Mouse (Mus musculus): ENCODE measurements around the gene Gm20683. TPM values are rescaled to one million over a fixed set of nuclear protein-coding genes. Genes with fewer than 3 reads are reported as not detected.
A peak's percentile ranks its signal among the peaks of the same experiment; 100 is the strongest.
"Not testable (repeated sequence)": the region's sequence is repeated elsewhere in the genome, so short reads cannot be mapped to it uniquely, and the experiment has no call there.

Gene Gm20683
- polyA plus RNA-seq, 1 experiment from 2014 or later: 2.9 TPM

DNA sequence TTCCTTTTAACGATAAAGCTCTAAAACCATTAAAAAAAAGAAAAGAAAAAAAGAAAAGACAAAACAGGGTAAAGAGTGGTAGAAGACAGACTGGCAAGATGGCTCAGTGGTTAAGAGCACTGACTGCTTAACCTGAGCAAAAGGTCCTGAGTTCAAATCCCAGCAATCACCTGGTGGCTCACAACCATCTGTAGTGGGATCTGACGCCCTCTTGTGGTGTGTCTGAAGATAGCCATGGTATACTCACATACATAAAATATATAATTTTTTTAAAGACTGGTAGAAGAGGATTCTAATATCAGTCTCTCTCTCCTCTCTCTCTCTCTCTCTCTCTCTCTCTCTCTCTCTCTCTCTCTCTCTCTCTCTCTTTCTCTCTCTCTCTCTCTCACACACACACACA is 34.1 kb downstream of the Gm20683 start:
- WGBS: 31% methylated on average over 2 of the region's 2 CpGs
- not testable (repeated sequence) for H3K27ac ChIP-seq (ENCODE audit: low read depth, low read length); H3K27me3 ChIP-seq (ENCODE audit: control insufficient read depth, insufficient read depth, low read length); H3K36me3 ChIP-seq (ENCODE audit: control insufficient read depth, insufficient read depth, low read length); H3K4me2 ChIP-seq (ENCODE audit: low read depth); H3K9ac ChIP-seq (ENCODE audit: low read length); H3K9me3 ChIP-seq (ENCODE audit: control insufficient read depth, low read length); H3K4me3 ChIP-seq (ENCODE audit: low read depth, low read length); ATAC-seq (ENCODE audit: insufficient read depth, low FRiP score, low TSS enrichment); DNase-seq (ENCODE audit: low spot score)
- H3K4me1 ChIP-seq (ENCODE audit: control insufficient read depth, insufficient read depth, low read length): peaks cover 21% of the 10 kb centered on the region

DNA sequence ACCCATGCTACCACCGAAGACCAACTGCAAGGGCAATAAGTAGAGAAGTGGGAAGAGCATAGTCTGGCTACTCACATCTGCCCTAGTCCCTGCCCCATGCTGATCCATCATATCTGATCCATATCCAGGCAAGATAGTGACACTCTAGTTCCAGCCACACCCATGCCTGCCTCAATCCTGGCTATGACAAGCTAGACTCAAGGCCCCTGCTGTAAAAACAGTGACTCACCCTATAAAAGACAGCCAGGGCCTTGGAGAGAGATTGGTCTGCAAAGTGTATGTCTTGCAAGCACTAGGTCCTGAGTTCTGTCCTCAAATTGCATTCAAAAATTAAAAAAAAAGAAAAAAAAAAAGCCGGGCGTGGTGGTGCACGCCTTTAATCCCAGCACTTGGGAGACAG is 35.1 kb downstream of the Gm20683 start:
- ATAC-seq (ENCODE audit: insufficient read depth, low FRiP score, low TSS enrichment) (no peak), DNase-seq (ENCODE audit: low spot score) (no peak)
- Histone ChIP-seq H3K4me3 (ENCODE audit: low read depth, low read length) (no peak overlapping the region), H3K27me3 (ENCODE audit: control insufficient read depth, insufficient read depth, low read length) (no peaks in the 10 kb centered on the region), H3K27ac (ENCODE audit: low read depth, low read length) (no peak overlapping the region), H3K9ac (ENCODE audit: low read length) (no peak overlapping the region), H3K4me1 (ENCODE audit: control insufficient read depth, insufficient read depth, low read length) (peaks cover 22% of the 10 kb centered on the region), H3K4me2 (ENCODE audit: low read depth) (no peak overlapping the region), H3K36me3 (ENCODE audit: control insufficient read depth, insufficient read depth, low read length) (no peaks in the 10 kb centered on the region), H3K9me3 (ENCODE audit: control insufficient read depth, low read length) (no peaks in the 10 kb centered on the region)
- 73% methylated on average over 4 of the region's 4 CpGs for WGBS

DNA sequence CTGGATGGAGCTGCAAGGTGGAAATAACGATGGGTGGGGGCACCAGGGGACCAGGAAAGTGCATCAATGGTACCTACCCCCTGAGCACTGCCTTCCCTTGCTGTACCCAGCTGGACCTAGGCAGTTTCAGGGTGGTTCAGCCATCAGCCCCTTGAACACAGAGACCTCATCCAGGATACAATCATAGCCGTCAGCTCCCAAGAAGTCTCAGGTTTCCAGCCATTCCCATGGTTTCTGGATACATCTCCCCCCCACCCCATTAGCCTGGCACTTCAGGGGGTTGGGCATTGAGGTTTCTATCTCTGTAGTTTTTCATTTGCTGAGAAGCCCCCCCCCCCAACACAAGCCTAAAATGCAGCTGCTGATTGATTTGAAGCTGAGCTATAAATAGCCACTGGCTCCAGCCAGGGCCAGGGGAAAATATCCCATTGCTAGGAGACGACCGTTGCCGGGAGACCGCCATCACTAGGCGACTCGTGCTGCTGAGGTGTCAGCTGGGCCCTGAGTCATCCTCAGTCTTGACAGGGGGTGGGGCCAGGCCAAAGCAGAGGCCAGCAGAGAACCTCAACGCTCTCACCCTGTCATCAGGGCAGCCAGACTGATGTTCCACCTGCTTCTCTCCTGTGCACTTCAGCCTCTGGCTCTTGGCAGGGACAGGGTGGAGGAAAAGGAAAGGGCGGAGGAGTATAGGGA is 38.6 kb downstream of the Gm20683 start:
- Histone ChIP-seq H3K4me3 (ENCODE audit: low read depth, low read length) (no peak overlapping the region), H3K4me1 (ENCODE audit: control insufficient read depth, insufficient read depth, low read length) (peaks cover 11% of the 10 kb centered on the region), H3K9me3 (ENCODE audit: control insufficient read depth, low read length) (no peaks in the 10 kb centered on the region), H3K36me3 (ENCODE audit: control insufficient read depth, insufficient read depth, low read length) (no peaks in the 10 kb centered on the region), H3K27ac (ENCODE audit: low read depth, low read length) (peak overlapping the region; percentile 76), H3K9ac (ENCODE audit: low read length) (peak overlapping the region; percentile 3; the same call in 1 of the 2 replicates), H3K27me3 (ENCODE audit: control insufficient read depth, insufficient read depth, low read length) (no peaks in the 10 kb centered on the region), H3K4me2 (ENCODE audit: low read depth) (peak overlapping the region; percentile 14)
- WGBS: 12% methylated on average over 10 of the region's 10 CpGs
- DNase-seq (ENCODE audit: low spot score): peak; percentile 90
- peak; percentile 89 for ATAC-seq (ENCODE audit: insufficient read depth, low FRiP score, low TSS enrichment)

DNA sequence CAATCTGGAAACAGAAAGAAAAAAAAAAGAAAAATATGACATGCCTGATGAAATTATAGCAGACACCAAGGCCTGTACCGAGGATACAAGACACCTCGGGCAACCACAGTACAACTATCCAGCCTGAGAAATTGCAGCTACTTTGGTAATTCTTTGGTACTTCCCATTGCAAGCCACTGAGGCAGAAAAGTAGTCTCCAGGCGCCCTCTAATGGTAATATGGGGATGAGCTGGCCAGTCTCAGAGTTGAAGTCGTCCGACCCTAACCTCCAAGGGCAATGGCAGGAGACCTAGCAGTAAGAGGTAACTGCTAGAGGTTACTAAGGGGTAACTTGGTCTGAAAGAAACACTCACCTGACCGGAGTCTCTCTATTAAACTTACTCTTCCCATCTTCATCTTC is 40.5 kb downstream of the Gm20683 start:
- Histone ChIP-seq H3K9me3 (ENCODE audit: control insufficient read depth, low read length) (no peaks in the 10 kb centered on the region), H3K4me1 (ENCODE audit: control insufficient read depth, insufficient read depth, low read length) (peaks cover 19% of the 10 kb centered on the region), H3K4me3 (ENCODE audit: low read depth, low read length) (no peak overlapping the region), H3K36me3 (ENCODE audit: control insufficient read depth, insufficient read depth, low read length) (no peaks in the 10 kb centered on the region), H3K9ac (ENCODE audit: low read length) (no peak overlapping the region), H3K4me2 (ENCODE audit: low read depth) (no peak overlapping the region), H3K27ac (ENCODE audit: low read depth, low read length) (no peak overlapping the region), H3K27me3 (ENCODE audit: control insufficient read depth, insufficient read depth, low read length) (no peaks in the 10 kb centered on the region)
- WGBS: 8% methylated on average over 6 of the region's 6 CpGs
- DNase-seq (ENCODE audit: low spot score): peak; percentile 74
- no peak for ATAC-seq (ENCODE audit: insufficient read depth, low FRiP score, low TSS enrichment)

DNA sequence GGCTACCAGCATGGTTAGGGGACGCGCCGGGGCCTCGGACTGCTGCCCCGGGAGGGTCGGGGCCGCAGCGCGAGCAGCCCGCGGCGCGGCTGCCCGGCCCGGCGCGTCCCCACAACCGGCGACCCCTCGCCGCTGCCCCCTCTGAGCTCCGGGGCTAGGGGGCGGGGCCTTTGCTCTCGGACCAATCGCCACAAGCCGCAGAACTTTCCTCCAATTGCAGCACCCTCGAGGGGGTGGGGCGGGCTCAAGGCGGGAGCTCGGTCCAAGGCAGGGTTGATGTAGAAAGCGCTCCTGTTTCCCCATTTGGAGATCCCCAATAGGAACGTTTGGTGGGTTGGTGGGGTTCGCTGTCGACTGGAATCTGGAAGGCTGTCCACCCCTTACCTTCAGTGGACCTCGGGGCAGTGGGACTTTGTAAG is 44.6 kb downstream of the Gm20683 start, which contains the start of gene Metrn:
Gene Metrn (minus strand): TSS at position 186 of the 419 bp plus-strand sequence.
- peaks cover 41% of the 10 kb centered on the region for H3K4me1 ChIP-seq (ENCODE audit: control insufficient read depth, insufficient read depth, low read length)
- peak within 1 kb of the TSS; percentile 84 for H3K9ac ChIP-seq (ENCODE audit: low read length)
- peak within 1 kb of the TSS; percentile 83 for H3K4me3 ChIP-seq (ENCODE audit: low read depth, low read length)
- no peaks in the 10 kb centered on the region for H3K9me3 ChIP-seq (ENCODE audit: control insufficient read depth, low read length)
- peak within 1 kb of the TSS; percentile 88 for H3K27ac ChIP-seq (ENCODE audit: low read depth, low read length)
- DNase-seq (ENCODE audit: low spot score) (peak; percentile 92), ATAC-seq (ENCODE audit: insufficient read depth, low FRiP score, low TSS enrichment) (peak; percentile 64)
- H3K27me3 ChIP-seq (ENCODE audit: control insufficient read depth, insufficient read depth, low read length): no peaks in the 10 kb centered on the region
- WGBS: under 1% methylated on average over 34 of the region's 35 CpGs
- H3K4me2 ChIP-seq (ENCODE audit: low read depth): peak within 1 kb of the TSS; percentile 96
- H3K36me3 ChIP-seq (ENCODE audit: control insufficient read depth, insufficient read depth, low read length): 0 out of 2 replicates have a peak, but pooled peaks cover 2% of the 10 kb centered on the region

DNA sequence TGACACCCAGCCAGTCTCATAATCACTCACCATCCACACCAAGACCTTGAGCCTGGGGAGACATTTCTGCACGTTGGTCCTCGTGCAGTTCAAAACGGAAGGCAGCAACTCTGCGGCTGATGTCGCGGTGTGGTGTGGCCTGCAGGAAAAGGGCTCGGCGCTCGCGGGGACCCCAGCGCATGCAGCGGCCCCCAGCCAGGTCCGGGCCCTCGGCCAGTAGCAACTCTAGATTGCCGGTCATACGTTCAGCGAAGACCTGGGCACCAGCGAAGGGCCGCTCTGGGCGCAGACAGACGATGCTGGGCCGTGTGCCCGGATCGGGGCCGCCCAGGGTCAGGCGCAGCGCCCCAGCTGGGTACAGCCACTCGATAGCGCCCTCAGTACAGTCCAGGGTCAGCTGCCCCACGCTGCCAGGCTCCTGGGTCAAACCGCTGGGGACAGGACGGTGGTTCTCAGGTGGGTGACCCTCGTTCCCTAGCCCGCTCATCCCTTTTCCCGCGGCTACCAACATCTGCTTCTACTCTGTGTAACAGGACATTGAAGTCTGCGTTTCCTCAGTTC is 45.3 kb downstream of the Gm20683 start:
- Histone ChIP-seq H3K9ac (ENCODE audit: low read length) (peak overlapping the region; percentile 84), H3K27me3 (ENCODE audit: control insufficient read depth, insufficient read depth, low read length) (no peaks in the 10 kb centered on the region), H3K4me3 (ENCODE audit: low read depth, low read length) (peak overlapping the region; percentile 83), H3K4me1 (ENCODE audit: control insufficient read depth, insufficient read depth, low read length) (peaks cover 43% of the 10 kb centered on the region), H3K36me3 (ENCODE audit: control insufficient read depth, insufficient read depth, low read length) (0 out of 2 replicates have a peak, but pooled peaks cover 2% of the 10 kb centered on the region), H3K27ac (ENCODE audit: low read depth, low read length) (peak overlapping the region; percentile 88), H3K4me2 (ENCODE audit: low read depth) (peak overlapping the region; percentile 96), H3K9me3 (ENCODE audit: control insufficient read depth, low read length) (no peaks in the 10 kb centered on the region)
- under 1% methylated on average over 37 of the region's 37 CpGs for WGBS
- ATAC-seq (ENCODE audit: insufficient read depth, low FRiP score, low TSS enrichment) (no peak), DNase-seq (ENCODE audit: low spot score) (no peak)

DNA sequence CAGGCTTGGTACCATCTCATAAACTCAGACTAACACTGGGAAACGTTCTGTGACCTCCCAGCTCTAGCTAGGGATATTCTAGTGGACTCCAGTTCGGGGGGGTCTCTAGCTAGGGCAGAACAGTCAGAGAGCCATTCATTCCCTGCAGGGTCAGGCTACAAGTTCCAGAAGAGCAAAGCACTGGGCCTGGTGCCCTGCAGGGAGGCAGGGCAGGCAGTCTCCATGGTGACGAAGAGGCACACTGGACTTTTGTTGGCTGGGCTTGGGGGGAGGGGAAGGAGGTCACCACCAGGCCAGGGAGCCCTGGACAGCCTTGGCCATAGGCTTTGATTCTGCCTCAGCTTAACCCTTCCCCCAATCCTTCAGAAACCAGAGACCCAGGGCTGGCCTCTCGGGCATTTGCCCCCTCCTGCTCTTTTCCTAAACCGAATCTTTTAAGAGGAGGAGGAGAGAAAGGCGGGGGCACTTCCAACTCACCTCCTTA is 45.9 kb downstream of the Gm20683 start, which contains the start of gene AC134908.4:
Gene AC134908.4 (minus strand): TSS at position 51 of the 484 bp plus-strand sequence.
- Histone ChIP-seq H3K27me3 (ENCODE audit: control insufficient read depth, insufficient read depth, low read length) (no peaks in the 10 kb centered on the region), H3K4me1 (ENCODE audit: control insufficient read depth, insufficient read depth, low read length) (peaks cover 45% of the 10 kb centered on the region), H3K9ac (ENCODE audit: low read length) (peak within 1 kb of the TSS; percentile 84), H3K4me3 (ENCODE audit: low read depth, low read length) (peak within 1 kb of the TSS; percentile 83), H3K36me3 (ENCODE audit: control insufficient read depth, insufficient read depth, low read length) (0 out of 2 replicates have a peak, but pooled peaks cover 2% of the 10 kb centered on the region), H3K27ac (ENCODE audit: low read depth, low read length) (peak within 1 kb of the TSS; percentile 88), H3K4me2 (ENCODE audit: low read depth) (peak within 1 kb of the TSS; percentile 96), H3K9me3 (ENCODE audit: control insufficient read depth, low read length) (no peaks in the 10 kb centered on the region)
- 0 out of 2 replicates have a peak, but pooled peaks have one; percentile 35 for ATAC-seq (ENCODE audit: insufficient read depth, low FRiP score, low TSS enrichment)
- peak; percentile 79 for DNase-seq (ENCODE audit: low spot score)
- 0% methylated on average over 6 of the region's 6 CpGs for WGBS

DNA sequence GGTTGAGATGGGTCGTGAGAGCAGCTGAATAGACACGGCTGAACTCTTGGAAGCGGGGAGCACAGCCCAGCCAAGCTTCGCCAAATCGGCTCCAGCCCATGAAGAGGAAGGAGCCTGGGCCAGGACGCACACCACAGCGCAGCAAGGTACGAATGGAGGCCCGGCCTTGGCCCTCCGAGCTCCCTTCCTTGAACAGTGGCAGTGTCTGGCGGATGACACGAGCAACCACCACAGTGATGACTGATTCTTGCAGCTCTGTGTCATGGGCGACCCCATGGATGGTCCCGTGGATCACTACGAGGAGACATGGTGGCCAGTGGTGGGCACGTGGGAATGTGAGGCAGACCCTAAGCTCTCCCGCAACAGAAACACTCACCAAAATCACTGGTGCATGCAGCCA is 46.6 kb downstream of the Gm20683 start:
- 61% methylated on average over 17 of the region's 17 CpGs for WGBS
- Histone ChIP-seq H3K9ac (ENCODE audit: low read length) (peak overlapping the region; percentile 84), H3K27ac (ENCODE audit: low read depth, low read length) (peak overlapping the region; percentile 88), H3K4me2 (ENCODE audit: low read depth) (peak overlapping the region; percentile 96), H3K4me3 (ENCODE audit: low read depth, low read length) (peak overlapping the region; percentile 83), H3K36me3 (ENCODE audit: control insufficient read depth, insufficient read depth, low read length) (0 out of 2 replicates have a peak, but pooled peaks cover 2% of the 10 kb centered on the region), H3K4me1 (ENCODE audit: control insufficient read depth, insufficient read depth, low read length) (peaks cover 45% of the 10 kb centered on the region), H3K27me3 (ENCODE audit: control insufficient read depth, insufficient read depth, low read length) (no peaks in the 10 kb centered on the region), H3K9me3 (ENCODE audit: control insufficient read depth, low read length) (no peaks in the 10 kb centered on the region)
- ATAC-seq (ENCODE audit: insufficient read depth, low FRiP score, low TSS enrichment) (no peak), DNase-seq (ENCODE audit: low spot score) (no peak)
